Mouse (Mus musculus) gastrocnemius, adult 2 months (tissue): ENCODE results near the gene Itgb1bp2. TPM values are rescaled to one million over a fixed set of nuclear protein-coding genes. Genes with fewer than 3 reads are reported as not detected.

Experiments
- DNase-seq: peaks from one replicate; pipeline ENCODE4 v3.0.0; 2022
- H3K27ac ChIP-seq: fragments of 200-600 bp; 2 replicates; pipeline ENCODE4 v1.8.1; 2022; ENCODE audit warnings: mild to moderate bottlenecking
- H3K4me3 ChIP-seq: fragments of 200-600 bp; 2 replicates; pipeline ENCODE4 v1.8.1; 2022; ENCODE audit warnings: mild to moderate bottlenecking, moderate library complexity
- CTCF ChIP-seq: fragments of 200-600 bp; IDR thresholded peaks from 2 replicates; pipeline ENCODE4 v1.8.1; 2022; ENCODE audit warnings: antibody characterized with exemption, mild to moderate bottlenecking, moderate library complexity
- intact Hi-C: fragments of 180-260 bp; cut with DNase I; formaldehyde crosslinking; loops from one replicate; pipeline ENCODE4 v1.15.1; 2025
- long read RNA-seq, 2 experiments: library from polyadenylated mRNA; stranded (forward); transcript quantifications; one replicate each; pipeline ENCODE4 v2.0.0; 2021
- total RNA-seq, 2 experiments: library from RNA; stranded (reverse); gene quantifications; 2 replicates each; pipeline ENCODE4 v1.2.3; 2021

Gene Itgb1bp2
- total RNA-seq: 100 to 1,000 TPM; 121 to 175 TPM
- long read RNA-seq, experiment 1, transcript Itgb1bp2-201 (11 exons, 1,314 nt): major isoform, 25 of 39 reads
- long read RNA-seq, experiment 1, partial matches to known transcripts: 3 of 39 reads
- long read RNA-seq, experiment 1, other reads (novel, unspliced or antisense): 11 of 39 reads
- long read RNA-seq, experiment 2, transcript Itgb1bp2-201 (11 exons, 1,314 nt): major isoform, 37 of 58 reads
- long read RNA-seq, experiment 2, partial matches to known transcripts: 1 of 58 reads
- long read RNA-seq, experiment 2, other reads (novel, unspliced or antisense): 20 of 58 reads

DNA sequence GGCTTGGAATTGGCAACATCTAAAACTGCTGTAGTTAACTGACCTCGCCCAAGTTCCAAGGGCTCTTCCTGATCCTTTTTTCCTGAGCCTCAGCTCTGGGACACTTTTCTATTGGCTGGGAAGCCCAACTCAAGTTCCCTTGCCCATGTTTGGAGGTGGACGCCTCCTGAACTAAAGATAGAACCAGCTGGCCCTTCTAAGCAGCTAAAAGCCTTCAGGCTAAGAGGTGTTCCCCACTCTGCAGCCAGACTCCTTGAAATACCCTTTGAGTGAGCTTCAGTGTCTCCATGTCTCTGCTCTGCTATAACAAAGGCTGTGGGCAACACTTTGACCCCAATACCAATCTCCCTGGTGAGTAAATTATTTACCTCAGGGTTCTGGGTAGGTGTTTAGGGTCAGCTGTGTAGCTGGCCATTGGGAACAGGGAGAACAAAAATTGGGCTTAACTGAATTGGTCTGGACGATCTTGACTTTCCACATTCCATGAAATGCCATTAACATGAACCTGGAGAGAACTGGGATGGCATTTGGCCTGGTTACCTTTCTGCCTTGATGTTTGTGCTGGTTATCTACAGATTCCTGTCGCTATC, at the start of gene Itgb1bp2:
Gene Itgb1bp2, plus strand, starts transcription at position 203 of the 590 bp plus-strand sequence.
- no peak for TF ChIP-seq CTCF
- H3K27ac ChIP-seq: peak within 1 kb of the TSS; percentile 87
- peak within 1 kb of the TSS; percentile 69 for H3K4me3 ChIP-seq
- intact Hi-C loops: no loop called here
- peak; percentile 58 for DNase-seq

DNA sequence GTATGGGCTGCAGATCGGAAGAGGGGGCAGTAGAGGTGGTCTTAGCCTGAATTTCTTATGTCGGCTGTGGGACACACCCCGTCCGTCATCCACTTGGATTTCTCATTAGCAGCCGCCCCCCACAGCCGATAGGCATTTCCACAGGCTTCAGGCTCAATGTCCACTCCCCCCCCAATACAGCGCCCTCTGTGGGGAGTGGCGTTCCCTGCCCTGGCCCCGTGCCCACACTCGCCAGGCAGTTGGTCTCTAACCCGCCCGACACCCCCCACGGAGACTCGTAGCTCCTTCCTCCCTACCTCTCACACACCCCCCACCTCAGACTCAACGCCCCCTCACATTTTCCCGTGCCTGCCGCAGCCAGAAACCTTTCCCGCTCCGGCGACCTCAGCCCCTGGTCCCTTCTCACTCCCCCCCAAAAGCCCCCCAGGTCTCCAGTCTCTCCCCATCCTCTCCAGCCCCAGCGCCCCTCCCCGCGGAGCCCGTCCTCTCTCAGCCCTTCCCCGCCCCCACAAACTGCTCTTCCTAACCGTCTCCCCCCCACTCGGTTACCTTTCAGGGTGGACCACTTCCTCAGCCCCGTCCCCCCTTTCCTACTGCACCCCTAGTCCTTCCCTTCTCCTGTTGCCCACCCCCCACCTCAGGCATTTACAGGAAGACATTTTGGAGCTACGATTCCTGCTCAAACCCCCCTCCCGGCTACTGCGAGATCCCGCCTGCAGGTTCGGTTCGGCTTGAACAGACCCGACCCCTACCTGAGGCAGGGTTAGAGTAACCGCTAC, 29.8 kb upstream of the Itgb1bp2 start:
- peak; percentile 55 for TF ChIP-seq CTCF
- H3K4me3 ChIP-seq: peak overlapping the region; percentile 72
- peak; percentile 61 for DNase-seq
- intact Hi-C loops: loop anchor here (5.0 kb wide), 1 partner anchor 87 kb away; no protein-coding TSS in a partner anchor
- H3K27ac ChIP-seq: peak overlapping the region; percentile 91

DNA sequence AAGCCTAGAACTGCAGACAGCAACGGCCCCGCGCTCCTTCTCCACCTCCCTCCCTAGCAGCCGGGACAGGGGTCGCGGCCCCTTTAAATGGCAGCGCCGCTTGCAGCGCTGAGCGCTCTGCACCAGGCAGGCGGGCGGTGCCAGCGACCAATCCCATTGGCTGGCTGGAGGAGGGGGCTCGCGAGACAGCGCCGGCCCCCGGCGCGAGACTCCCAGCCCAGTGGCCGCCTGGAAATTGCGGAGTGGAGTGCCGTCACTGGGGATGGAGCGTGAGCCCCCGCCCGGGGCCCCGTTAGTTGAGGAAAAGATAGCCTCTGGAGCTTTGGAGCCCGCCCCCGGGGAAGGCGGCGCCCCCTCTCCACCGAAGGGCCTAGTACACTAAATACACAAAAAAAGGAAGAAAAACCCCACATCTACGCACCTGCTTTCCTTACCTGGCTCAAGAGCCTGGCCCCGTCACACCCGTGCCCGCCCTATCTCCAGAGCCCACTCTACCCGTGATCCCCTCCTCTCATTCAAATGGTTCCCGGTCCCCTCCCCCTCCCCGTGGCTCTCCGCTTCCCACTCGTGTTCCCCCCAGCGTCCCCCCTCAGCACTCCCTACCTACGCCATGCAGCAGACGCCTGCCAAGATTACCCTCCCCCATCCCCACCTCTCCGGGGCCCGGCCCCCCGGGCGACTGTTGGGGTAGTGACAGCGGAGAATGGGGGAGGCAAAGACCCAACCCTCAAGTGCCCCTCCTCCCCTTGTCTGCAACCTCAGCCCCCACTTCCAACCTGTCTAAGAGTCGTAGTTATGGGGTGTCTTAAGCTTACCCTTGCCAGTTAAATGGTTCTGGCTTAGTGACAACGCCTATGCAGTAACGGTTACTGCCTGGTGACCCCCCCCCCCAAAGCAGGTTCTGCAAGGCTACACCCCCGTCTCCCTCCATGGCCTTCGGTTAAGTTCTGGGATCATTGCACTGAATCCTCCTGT, 28.9 kb upstream of the Itgb1bp2 start:
- intact Hi-C loops: loop anchor here (5.0 to 10.0 kb wide), 2 partner anchors 88 to 95 kb away; no protein-coding TSS in a partner anchor
- H3K4me3 ChIP-seq: peak overlapping the region; percentile 72
- no peak for TF ChIP-seq CTCF
- DNase-seq: peak; percentile 93
- H3K27ac ChIP-seq: peak overlapping the region; percentile 91

DNA sequence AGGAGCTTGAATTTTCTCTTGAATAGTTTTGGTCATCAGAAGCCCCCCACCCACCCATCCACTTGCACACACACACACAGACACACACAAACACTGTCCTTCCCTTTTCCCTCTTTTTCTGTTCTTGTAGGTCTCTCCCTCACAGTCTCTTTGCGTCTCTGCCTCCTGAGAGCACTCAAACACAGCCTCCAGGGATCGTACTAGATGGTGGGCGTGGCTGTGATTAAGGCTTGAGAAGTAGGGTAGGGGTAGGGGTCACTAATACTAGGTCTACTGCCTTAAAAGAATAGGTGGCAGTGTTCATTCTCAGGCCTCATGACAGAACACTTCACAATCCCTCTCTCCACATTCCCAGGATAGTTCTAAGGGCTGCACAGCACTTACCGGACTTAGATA, 28.2 kb upstream of the Itgb1bp2 start, which contains the start of gene Zmym3:
Gene Zmym3, minus strand, starts transcription at position 150 of the 396 bp plus-strand sequence.
- no peak for TF ChIP-seq CTCF
- peak within 1 kb of the TSS; percentile 72 for H3K4me3 ChIP-seq
- intact Hi-C loops: loop anchor here (10.0 kb wide), 1 partner anchor 94 kb away; no protein-coding TSS in a partner anchor
- DNase-seq: no peak
- H3K27ac ChIP-seq: peak within 1 kb of the TSS; percentile 91

DNA sequence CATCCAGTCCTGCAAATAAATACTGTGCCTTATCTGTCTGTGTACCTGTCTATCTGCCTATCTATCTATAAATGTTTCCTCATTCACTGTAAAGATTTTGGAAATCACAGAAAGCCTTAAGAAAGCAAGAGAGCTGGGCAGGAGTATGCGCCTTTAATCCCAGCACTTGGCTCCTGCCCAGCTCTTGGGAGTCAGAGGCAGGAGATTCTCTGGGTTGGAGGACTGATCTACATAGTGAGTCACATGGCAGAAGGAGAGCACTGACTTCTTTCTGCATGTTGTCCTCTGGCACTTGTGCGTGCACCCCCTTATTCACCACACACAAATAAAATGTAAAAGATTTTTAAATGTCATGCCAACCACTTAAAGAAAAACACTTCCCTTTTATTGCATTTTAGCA, 25.4 kb upstream of the Itgb1bp2 start:
- no peak overlapping the region for H3K27ac ChIP-seq
- intact Hi-C loops: loop anchor here (10.0 kb wide), 1 partner anchor 91 kb away; no protein-coding TSS in a partner anchor
- DNase-seq: no peak
- H3K4me3 ChIP-seq: no peak overlapping the region
- no peak for TF ChIP-seq CTCF

DNA sequence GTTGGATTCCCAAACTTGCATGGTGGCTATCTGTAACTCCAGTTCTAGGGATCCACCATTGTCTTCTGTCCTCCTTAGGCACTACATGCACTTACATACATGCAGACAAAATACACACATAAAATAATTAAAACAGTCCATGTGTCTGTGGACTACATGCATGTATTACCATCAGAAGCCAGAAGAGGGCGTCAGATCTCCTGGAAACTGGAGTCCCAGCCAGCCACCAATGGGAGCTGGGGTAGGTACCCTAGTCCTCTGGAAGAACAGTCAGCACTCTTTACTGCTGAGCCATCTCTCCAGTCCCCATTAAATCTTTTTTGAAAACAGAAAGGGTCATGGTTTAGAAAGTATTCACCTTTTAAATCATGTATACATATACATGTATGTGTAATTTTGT, 21.1 kb upstream of the Itgb1bp2 start:
- intact Hi-C loops: loop anchor here (5.0 to 10.0 kb wide), 2 partner anchors 87 to 295 kb away; no protein-coding TSS in a partner anchor
- Histone ChIP-seq H3K27ac (no peak overlapping the region), H3K4me3 (no peak overlapping the region)
- TF ChIP-seq CTCF: peak; percentile 63
- DNase-seq: peak; percentile 44

DNA sequence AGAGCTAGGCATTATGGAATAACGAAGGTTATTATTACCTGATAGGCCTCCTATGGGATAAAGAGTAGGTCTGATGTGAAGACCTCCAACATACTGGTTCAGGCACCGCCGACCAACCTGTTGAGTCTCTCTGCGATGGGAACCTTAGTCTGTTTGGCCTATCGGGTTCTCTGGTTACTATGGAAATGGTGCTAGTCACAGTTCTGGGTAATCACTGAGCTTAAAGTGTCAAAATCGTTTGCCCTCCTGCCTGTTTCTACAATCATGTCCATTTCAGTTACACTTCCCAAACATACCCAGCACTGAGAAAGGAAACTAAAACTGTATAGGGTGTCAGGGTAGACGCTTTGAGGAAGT, 20.1 kb upstream of the Itgb1bp2 start:
- intact Hi-C loops: loop anchor here (1.0 to 10.0 kb wide), 3 partner anchors 59 to 296 kb away; no protein-coding TSS in a partner anchor
- no peak for TF ChIP-seq CTCF
- no peak for DNase-seq
- H3K4me3 ChIP-seq: peak overlapping the region; percentile 88
- peak overlapping the region; percentile 93 for H3K27ac ChIP-seq

DNA sequence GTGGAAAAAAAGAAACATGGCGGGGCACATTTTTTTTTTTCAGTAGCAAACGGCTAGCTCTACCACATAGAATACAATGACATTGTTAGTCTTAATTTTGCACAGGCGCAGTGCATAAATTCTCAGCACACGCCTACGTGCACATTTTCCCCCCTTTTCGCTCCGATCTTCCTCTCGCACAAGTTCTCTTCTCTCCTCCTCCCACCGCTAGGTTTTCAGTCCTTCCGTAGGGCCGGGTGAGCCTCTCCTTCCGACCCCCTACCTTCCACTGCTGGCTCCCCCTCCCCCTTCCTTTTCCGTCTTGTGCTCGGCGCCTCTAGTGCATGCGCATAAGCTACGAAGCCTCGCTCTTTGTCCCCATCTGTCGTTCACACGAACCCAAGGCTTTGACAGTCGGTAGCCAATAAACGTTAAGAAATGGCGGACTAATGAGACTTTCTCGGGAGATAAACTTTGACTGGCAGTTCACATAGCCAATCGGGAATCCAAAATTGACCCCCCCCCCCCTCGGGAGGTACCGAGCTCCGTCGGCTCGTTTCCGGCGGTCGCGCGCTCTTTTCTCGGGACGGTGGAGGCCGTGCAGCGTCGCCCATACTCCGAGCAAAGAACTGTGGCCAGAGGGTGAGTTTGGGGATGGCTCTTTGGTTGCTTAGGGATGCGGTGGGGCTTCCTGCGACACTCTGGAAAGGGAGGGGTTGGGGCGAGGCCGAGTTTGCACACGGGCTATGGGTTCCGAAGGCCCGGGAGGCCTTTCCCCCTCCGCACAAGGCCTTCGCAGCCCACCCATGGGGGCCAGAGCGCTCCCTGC, 19.5 kb upstream of the Itgb1bp2 start, which contains the start of gene Nono:
Gene Nono, plus strand, starts transcription at position 177 of the 808 bp plus-strand sequence.
- DNase-seq: peak; percentile 80
- Histone ChIP-seq H3K4me3 (peak within 1 kb of the TSS; percentile 88), H3K27ac (peak within 1 kb of the TSS; percentile 93)
- peak; percentile 23; the same call in 1 of the 2 replicates for TF ChIP-seq CTCF
- intact Hi-C loops: loop anchor here (1.0 to 10.0 kb wide), 3 partner anchors 58 to 297 kb away; no protein-coding TSS in a partner anchor

DNA sequence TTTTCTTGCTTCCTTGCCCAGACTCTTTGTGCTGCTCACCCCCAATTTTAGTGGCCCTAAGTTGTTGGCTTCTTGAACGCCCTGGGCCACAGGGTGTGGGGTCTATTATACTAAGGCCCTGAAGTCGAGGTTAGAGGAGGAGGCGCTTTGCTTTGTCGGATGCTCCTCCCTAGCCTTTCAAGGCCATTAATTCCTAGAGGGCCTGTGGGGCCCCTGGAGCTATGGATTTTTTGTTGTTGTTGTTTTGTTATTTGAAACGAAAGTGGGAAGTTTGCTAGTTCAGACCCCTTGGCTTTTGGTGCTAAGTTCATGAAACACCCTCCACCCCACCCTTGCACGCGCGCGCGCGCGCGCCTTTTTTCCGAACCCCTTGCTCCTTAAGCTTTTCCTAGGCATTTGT, 18.9 kb upstream of the Itgb1bp2 start:
- intact Hi-C loops: loop anchor here (1.0 to 10.0 kb wide), 3 partner anchors 57 to 298 kb away; no protein-coding TSS in a partner anchor
- H3K4me3 ChIP-seq: peak overlapping the region; percentile 88
- no peak for TF ChIP-seq CTCF
- DNase-seq: no peak
- H3K27ac ChIP-seq: peak overlapping the region; percentile 93

DNA sequence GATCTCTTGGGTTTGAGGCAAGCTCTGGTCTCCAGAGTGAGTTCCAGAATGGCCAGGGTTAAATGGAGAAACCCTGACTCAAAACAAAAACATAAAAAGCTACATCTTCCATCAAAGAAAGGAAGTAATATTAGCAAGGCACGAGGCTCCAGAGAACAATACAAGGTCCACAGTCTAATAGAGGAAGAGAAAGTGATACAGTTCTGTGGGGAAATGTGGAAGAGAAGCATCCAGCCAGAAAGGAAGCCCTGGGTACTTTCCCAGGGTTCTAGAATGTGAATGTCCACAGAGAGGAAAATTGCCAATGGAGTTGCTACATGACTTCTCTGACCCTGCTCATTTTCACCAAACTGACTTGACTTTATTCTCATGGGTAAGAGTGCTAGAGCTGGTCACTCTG, 2.3 kb downstream of the Itgb1bp2 start:
- TF ChIP-seq CTCF: no peak
- intact Hi-C loops: no loop called here
- Histone ChIP-seq H3K4me3 (peak overlapping the region; percentile 69), H3K27ac (no peak overlapping the region)
- no peak for DNase-seq
